Mouse (Mus musculus): ENCODE data around the gene Sbf2. TPM values are rescaled to one million over a fixed set of nuclear protein-coding genes. Genes with fewer than 3 reads are reported as not detected.
"Not testable (repeated sequence)": the region's sequence is repeated elsewhere in the genome, so short reads cannot be mapped to it uniquely, and the experiment has no call there.

The Sbf2 gene
- total RNA-seq (2015; ENCODE audit: low replicate concordance) (2.1 and 2.3 TPM in 2 replicates), total RNA-seq (2017; ENCODE audit: low replicate concordance) (1.8 and 3.9 TPM in 2 replicates)

DNA sequence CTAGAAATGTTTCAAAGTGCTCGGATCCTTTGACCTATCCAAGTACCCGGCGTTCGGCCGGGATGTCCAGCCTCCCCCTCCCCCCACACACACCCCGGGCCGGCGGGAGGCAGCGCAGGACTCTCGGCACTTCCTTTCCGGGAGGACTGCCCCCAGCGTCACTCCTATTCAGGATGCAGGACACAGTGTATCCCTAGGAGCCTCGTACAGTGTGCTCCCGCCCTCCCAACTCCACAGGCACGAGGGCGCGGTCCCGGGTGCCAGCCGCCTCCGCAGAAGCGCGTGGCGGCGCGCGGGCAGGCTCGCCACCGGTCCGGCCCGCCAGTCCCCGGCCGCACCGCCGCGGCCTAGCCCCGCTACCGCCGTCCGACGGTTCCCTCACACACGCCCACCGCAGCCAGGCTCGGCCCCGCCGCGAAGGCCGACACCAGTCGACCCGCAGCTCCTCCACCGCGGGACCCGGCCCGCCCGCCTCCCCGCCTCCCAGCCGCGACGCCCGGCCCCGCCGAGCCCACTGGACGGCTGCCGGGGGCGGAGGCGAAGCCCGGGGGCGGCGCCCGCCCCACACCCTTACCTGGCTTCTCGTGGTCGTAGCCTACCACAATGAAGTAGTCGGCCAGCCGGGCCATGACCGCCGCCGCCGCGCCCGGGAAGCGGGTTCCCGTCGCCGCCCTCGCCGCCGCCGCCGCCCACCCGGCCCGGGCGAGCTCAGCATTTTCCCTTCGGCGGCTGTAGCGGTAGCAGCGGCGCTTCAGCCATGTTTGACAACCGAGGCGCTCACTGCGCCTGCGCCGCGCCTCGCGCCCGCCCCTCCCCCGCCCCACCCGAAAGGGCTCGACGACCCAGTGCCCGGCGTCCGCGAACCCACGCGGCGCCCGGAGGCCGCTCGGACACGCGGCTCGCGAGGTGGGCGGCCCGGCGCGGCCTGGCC, at the start of gene Sbf2:
Sbf2 (minus strand) TSS at position 790 of the 931 bp plus-strand sequence.
- ATAC-seq (replicated peaks; ENCODE audit: low FRiP score, poor library complexity, severe bottlenecking), result no peak

DNA sequence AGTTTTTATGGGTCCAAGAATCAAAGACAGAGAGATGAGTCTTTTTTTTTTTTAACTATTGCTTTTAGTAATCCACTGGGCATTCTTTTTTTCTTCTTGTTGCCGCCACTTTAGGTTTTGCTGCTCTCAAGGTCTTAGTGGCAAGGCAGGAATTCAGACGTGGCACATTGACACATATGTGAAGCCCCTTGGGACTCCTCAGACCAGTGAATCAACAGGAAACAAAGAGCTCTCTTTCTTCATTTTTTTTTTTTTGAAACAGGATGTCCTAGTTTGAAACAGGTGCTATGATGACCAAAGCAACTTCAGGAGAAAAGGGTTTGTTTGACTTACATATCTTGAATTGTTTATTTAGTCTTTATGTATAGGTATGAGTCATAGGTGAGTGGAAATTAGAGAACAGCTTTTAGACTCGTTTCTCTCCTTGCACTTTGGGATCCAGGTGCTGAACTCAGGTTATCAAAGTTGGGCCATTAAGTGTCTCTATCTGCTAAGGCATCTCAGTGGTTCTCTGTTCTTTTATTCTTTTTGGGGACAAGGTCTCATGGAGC, 43.7 kb upstream of the Sbf2 start:
- ATAC-seq (replicated peaks; ENCODE audit: low FRiP score, poor library complexity, severe bottlenecking), result no peak

DNA sequence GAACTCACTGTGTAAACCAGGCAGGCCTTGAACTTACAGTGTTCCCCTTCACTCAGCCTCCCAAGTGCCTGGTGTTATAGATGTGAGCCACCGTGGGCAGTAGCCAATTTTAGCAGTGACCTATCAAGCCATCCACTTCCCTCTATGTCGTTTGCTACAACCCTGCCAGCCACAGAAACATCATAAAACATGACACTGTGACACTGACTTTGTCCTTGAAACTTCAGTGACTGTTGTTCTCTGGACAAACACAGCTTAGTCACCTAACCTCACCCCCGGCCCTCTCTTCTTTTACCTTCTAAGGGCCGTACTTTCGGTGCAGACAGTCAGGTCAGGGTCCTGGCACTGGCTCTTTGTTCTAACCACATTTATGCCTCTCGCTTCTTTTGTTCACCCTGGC, 41.2 kb upstream of the Sbf2 start:
- no peak for ATAC-seq (replicated peaks; ENCODE audit: low FRiP score, poor library complexity, severe bottlenecking)

DNA sequence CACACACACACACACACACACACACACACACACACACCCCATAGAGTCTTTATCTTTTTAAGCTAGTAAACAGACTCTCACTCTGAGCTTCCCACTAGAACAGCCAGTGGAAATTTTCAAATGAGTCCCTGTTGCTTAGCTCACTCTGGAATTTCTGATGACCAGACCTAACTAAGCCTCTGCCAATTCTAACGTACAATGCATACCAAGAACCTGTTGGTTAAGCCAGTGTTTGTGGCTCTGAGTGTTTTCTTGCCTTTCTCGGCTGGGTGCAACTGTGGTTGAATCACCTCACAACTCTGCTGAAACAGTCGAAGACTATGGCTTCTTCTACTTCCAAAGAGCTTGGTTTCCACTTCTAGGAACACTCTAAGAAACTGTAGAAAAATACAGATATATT, 40.5 kb upstream of the Sbf2 start:
- no peak for ATAC-seq (replicated peaks; ENCODE audit: low FRiP score, poor library complexity, severe bottlenecking)

DNA sequence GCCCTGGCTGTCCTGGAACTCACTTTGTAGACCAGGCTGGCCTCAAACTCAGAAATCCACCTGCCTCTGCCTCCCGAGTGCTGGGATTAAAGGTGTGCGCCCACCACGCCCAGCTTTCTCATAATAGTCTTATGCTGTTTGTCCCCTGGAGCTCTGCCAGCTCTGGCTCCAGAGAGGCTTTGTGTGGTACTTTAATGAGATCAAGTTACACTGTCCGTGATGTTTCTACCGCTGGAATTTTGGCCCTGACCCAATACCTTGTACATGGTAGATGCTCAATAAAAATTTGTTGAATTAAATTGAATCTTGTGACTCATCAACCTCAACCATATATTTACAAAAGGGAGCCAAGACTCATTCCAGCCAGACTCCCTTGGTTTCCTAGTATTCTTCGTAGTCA, 36.4 kb upstream of the Sbf2 start:
- no peak for ATAC-seq (replicated peaks; ENCODE audit: low FRiP score, poor library complexity, severe bottlenecking)

DNA sequence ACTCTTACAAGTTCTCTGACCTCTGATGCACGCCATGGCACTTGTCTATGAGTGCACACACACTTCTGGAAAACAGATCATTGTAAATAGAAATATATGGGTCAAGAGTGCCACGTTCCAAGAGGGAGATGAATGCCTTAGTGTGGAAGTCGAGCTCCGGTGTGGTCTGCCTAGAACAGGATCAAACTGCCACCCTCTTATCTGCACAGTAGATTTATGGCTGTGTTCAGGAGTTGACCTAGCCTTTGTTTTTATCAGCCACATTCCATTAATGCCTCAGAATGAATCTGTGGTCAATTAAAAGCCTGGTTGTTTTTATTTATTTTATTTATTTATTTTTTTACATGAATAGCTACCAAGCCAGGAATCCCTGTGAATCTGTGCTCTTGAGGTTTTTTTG, 35.8 kb upstream of the Sbf2 start:
- no peak for ATAC-seq (replicated peaks; ENCODE audit: low FRiP score, poor library complexity, severe bottlenecking)

DNA sequence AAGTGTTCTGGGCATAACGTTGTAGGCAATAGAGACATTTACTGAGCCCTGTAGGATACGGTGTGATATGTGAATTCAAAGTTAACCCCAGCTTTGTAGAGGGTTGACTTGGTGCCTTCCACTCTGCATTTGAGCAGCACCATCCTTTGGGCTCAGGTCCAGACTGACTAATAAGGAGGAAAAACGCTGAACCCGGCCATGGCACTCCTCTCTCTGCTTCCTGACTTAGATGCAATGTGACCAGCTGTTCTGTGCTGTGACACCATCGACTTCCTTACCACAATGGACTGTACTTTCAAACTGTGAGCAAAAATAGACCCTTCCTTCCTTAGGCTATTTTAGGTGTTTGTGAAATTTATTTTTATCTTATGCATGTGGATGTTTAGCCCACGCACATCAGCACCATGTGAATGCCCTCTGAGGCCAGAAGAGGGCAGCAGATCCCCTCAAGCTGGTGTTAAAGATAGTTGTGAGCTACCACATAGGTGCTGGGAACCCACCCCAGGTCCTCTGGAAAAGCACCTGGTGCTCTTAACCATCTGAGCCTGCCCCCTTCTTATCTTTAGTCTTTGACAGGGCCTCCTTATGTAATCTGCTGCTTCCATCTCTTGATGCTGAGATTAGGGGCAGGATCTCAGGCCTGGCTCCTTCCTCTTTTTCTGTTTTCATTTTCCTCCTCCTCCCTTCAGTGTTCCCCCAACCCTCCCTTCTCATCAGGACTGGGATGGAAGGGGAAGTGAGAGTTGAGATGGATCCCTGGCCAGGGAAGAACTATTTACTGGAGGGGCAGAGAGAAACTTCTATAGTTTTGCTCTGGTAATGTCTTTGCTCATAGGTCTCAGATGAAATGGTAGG, 34.6 kb upstream of the Sbf2 start:
- ATAC-seq (replicated peaks; ENCODE audit: low FRiP score, poor library complexity, severe bottlenecking), result no peak

DNA sequence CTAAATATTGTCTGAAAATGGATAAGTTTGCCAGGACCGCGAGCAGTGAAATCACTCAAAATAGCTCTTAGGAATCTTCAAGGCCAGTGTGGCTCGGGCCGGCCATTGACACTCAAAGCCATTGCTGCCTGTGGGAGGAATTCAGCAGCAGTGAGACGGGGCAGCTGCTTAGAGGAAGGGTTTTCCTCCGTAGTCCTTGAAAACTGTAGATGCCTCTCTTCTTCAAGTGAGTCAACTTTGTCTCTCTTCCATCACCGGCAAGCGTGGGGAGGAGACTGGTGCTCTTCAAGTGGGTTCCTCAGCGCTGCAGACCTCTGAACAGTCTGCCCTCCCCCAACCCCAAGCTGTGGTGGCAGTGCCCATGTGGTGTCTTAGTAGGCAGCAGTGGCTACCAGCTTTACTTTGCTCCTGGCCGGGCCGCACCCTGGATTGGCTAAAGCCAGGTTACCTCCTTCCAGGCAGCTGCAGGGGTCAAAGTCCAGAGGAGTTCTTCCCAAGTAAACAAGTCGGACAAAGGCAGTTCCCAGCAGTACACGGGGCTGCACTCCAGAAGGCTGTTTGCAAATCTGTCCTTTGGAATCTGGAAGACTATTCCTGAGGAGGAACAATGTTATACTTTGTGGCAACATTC, 33.8 kb upstream of the Sbf2 start:
- ATAC-seq (replicated peaks; ENCODE audit: low FRiP score, poor library complexity, severe bottlenecking), result no peak

DNA sequence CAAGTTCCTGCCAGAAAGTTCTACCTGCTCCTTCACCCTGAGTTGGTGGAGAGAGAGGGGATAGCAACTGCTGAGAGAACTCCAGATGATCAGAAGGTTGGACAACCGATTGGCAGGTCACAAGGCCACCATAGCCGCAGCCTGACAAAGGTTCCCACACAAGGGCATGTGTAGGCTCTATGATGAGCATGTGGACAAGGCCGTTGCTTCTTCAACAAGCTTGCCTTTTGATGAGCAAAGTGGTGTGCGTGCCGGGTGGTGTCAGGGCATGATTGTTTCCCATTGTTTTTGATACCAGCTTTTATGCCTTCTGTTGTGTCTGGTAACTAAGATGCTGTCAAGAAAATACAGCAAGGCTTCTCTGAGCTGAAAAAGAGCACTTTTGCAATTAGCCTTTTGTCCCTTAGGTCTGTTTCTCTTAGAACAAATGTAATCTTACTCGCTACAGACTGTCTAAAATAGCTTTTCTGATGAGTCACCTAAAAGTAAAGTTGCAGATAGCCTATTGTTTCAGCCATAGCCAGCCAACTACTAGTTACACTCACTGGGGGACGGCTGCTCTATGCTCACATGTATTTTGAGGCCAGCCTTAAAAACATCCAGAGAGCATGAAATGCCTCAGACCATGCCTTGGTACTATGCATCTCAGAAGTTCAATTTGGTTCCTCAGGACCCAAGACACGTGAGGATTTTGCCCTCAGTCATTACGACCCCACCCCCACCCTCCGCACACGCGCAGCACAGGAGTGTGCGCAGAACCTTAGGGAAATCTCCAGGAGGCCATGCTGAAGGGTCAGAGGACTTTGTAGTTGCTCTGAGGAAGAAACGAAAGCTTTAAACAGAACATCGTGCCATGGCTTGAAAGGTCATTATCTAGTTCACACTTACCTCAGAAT, 33.1 kb upstream of the Sbf2 start:
- ATAC-seq (replicated peaks; ENCODE audit: low FRiP score, poor library complexity, severe bottlenecking), result no peak

DNA sequence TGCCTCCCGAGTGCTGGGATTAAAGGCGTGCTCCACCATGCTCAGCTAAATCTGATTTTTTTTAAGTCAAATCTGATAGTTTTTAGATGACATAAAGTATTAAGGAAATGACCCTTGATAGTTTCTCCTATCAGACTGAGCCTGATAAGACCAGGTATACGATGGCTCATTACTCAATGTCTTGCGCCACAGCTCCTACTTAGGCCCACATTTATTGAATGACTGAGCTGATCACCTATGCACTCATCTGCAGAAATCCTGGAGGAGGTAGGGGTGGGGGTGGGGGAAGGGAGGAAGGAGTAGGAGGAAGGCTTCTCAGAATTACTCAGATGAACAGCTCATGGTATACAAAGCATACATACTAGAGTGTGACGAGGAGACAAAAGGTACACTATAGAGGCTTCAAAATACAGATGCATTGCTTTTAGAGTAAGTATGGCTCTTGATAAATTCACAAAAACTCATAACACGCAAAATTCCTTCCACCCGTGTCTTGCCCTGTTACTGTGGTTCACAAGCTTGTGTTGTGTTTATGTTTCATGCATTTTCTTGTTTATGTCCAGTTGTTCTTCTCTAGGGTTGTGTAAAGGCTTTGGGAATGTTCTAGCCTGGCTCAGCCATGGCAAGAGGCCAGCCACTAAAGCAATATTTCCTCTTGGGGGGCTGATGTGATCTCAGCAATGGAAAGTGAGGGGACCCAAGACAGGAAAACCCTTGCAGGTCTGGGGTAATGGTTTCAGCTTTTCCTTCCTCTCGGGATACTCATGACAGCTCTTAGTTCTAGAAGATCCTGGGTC, 32.1 kb upstream of the Sbf2 start:
- ATAC-seq (replicated peaks; ENCODE audit: low FRiP score, poor library complexity, severe bottlenecking), result no peak

DNA sequence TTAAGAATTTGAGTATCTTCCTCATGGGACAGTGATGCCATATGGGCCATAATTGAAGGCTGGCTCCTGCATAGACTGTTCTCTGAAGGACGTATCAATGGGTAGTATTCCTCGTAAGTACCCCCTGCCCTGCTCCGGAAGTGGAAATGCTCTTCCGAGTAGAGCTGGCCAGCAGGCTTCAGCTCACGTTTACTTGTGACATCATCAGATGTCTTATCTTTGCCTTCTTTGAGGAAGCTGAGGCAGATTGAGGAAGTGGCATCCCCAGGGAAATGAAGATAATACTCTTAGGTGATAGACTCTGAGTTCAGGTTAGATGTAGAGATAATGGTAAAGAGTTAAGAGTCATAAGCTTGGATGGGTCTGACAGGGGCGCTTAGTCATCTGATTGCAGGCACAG, 31.1 kb upstream of the Sbf2 start:
- ATAC-seq (replicated peaks; ENCODE audit: low FRiP score, poor library complexity, severe bottlenecking), result no peak

DNA sequence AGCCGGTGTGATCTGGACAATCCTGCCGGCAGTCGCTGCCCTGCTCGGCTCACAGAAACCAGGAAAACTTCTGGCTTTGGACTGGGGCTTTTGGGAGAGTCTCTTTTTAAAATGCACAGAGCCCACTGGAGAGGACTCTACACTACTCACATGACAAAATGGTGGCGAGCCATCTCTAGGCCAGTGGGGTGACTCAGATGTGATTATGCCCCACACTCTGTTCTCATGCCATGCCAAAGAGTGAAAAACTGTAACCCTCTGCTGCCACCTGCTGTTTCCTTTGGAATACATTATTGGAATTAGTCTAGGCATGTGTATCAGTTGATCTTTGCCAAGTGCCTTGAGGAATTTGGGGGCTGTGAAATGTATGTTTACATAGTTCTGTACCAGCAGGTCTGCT, 30.6 kb upstream of the Sbf2 start:
- 0 out of 2 replicates have a peak, but pooled peaks have one; percentile 40 for ATAC-seq (replicated peaks; ENCODE audit: low FRiP score, poor library complexity, severe bottlenecking)

DNA sequence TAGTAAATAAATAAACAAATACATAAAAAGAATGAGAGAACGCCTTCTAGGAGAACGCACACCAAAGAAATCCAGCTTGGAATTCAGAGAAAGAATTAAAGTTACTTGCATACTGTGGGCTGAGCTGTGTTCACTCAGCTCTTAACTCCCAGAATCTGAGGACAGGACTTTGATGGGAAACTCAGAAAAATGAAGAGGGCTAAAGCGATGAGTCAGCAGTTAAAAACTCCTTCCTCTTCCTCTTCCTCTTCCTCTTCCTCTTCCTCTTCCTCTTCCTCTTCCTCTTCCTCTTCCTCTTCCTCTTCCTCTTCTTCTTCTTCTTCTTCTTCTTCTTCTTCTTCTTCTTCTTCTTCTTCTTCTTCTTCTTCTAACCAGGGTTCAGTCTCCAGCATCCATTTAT, 25.2 kb upstream of the Sbf2 start:
- not testable (repeated sequence) for ATAC-seq (replicated peaks; ENCODE audit: low FRiP score, poor library complexity, severe bottlenecking)

DNA sequence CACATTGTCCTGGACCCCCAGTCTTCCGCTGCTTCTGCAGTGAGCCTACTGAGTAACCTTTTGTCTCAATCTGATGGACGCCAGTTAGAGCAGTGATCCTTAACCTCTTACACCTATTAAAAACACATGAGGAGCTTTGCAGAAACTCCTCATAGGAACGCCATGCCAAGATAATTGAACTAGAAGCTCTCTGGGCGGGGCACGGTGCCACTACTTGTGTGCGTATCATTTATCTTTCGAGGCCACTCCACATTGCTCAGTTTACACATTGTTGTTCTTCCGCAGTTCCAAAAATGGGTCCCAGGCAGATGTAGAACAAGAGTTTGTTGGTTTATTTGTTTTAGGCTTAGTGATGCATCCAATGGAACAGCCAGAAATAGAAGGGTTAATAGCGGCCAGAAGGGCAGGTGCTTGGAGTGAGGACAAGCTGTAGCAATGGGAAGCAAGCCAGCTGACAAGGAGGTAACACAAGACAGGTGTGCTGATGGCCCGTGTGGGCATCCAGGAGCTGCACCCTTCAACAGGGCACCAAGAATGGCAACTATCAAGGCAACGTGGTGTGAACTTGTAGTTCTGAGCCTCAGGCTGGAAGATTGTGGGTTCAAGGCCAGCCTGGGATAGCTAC, 24.7 kb upstream of the Sbf2 start:
- ATAC-seq (replicated peaks; ENCODE audit: low FRiP score, poor library complexity, severe bottlenecking), result no peak

DNA sequence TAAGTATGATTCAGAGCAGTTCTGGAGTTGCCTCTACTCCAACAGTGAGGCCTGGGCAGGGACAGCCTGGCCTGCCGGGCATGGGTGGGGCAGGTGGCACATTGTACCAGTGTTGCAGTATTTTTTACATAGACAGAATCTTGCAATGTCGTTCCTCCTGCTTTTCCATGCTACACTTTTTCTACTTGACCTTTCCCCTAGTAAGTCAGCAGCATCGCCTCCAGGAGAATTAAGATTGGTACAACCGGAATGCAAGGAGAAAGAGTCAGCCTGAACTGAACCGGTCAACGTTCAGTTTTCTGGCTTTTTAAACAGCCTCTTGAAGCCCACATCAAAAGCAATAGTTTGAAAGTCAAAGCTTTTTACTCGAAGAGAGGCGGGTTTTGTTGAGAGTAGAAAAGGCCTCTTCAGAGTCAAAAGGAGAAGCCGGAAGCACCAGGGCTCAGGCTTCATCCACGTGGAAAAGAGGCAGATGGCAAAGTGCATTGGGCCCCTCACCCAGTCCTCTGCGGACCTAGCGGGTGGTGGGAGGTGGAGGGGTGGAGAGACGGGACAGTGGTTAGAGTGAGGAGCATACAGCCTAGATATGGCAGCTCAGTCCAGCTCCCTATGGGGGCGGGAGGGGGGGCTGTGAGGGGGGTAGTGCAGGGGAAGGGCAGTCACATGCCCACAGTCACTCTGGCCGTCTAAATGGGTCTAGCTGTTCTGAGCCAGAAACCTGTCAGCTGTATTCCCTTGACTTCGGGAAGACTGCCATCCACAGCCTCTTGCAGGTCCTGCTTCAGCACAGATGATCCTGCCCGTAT, 23.8 kb upstream of the Sbf2 start:
- no peak for ATAC-seq (replicated peaks; ENCODE audit: low FRiP score, poor library complexity, severe bottlenecking)

DNA sequence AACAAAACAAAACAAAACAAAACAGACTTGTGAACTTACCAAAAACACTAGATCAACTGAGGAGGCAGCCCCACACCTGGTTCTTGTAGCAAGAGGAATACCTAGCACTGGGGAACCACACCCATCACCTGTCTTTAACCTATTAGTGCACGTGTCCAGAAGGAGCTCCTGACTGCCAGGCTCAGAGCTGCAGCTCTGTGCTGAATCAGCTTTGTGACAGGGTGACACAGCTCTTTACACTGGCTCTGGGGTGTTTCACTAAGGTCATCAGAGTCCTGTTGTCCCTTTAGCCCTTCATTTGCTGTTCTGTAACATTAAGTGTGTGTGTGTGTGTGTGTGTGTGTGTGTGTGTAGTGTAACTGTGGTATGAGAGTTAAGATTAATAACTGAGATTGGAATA, 21.8 kb upstream of the Sbf2 start:
- ATAC-seq (replicated peaks; ENCODE audit: low FRiP score, poor library complexity, severe bottlenecking), result no peak

DNA sequence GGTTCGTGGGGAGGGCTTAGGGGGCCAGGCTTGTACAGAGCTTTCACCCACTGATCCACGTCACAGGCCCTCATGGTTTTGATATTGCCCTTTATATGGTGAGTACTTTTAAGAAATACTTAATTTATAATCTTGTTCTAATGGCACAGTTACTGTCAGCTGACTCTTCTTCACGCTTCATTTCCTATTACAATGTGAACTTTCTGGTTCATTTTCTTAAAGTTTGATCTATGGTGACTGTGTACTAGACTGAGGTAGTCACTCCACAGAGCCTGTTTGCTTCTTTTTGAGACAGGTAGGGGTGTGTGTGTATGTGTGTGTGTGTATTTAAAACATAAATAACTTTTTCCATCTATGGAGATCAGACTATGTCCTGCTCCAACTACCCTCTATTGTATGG, 21.2 kb upstream of the Sbf2 start:
- ATAC-seq (replicated peaks; ENCODE audit: low FRiP score, poor library complexity, severe bottlenecking), result no peak

Data from erythroblast, adult 5-6 weeks (primary cell).